8 mouse cellular contexts compared by ENCODE assay signal in the genomic region with DNA sequence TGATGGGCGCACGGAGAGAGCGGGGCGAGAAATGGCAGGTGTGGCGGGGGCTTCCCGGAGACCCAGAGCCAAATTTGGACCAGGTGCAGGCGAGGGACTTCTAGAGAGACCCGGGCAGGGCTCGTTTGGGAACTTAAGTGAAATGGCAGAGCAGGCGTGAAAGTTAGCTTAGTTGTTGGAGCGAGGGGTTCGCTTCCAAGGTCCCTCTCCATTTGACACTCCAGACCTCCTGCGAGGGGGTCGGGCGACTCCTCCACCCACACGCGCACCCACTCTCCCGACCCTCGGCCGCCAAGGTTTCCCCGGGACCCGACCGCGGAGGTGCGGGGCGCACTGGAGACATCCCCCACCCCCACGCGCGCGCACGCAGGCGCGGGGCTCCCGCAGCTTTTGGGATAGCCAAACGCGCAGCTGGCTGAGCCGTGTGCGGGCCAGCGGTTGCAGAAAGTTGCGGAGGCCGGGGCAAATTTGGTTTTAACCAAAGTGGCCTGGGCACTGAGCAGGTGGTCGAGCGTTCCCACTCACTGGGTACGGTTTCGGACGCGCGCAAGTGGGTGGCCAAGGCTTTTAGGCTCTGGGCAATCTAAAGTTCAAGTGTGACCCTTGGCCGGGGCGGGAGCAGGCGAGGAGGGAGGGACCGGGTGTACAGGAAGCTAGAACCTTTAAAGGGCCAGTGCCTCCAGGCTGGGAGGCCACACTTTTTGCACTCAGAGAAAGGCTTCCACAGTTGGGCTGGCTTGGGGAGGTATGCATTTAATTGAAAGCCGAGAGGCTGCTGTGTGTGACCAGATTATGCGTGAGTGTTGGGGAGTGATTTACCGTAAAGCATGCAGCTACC. TPM values are rescaled to one million over a fixed set of nuclear protein-coding genes. Genes with fewer than 3 reads are reported as not detected.
DNase-seq lines count a peak whose midpoint lies in the region; ATAC-seq and TF ChIP-seq lines count a peak whose summit lies in the region.

No protein-coding gene starts in this region.

- peaks cover 6% of the 10 kb centered on the region; the same call in 1 of the 2 replicates for H3K36me3 ChIP-seq in ES-Bruce4 (ENCODE audit: control insufficient read depth, insufficient read depth, low read length, poor library complexity, severe bottlenecking)
- H3K36me3 ChIP-seq in hindbrain, embryonic 12.5 days, result no peaks in the 10 kb centered on the region
- no peaks in the 10 kb centered on the region for H3K36me3 ChIP-seq in macrophage (ENCODE audit: inconsistent target)

- ATAC-seq in hindbrain, embryonic 12.5 days (ENCODE audit: low FRiP score), result no peak

- peak overlapping the region; percentile 98 for H3K9ac ChIP-seq in ES-Bruce4 (ENCODE audit: low read depth, poor library complexity, severe bottlenecking)
- H3K9ac ChIP-seq in hindbrain, embryonic 12.5 days, result peak overlapping the region; percentile 65

- H3K27ac ChIP-seq in ES-Bruce4 (ENCODE audit: insufficient read depth, low read length), result no peak overlapping the region
- H3K27ac ChIP-seq in hindbrain, embryonic 12.5 days, result no peak overlapping the region
- H3K27ac ChIP-seq in macrophage, result no peak overlapping the region

- no peaks in the 10 kb centered on the region for H3K27me3 ChIP-seq in ES-Bruce4 (ENCODE audit: control insufficient read depth, insufficient read depth, low read length, poor library complexity, severe bottlenecking)
- peaks cover 60% of the 10 kb centered on the region for H3K27me3 ChIP-seq in hindbrain, embryonic 12.5 days

- H3K4me2 ChIP-seq in hindbrain, embryonic 12.5 days (replicated peaks), result peak overlapping the region; percentile 94

- WGBS in hindbrain, embryonic 12.5 days, result under 1% methylated on average over 55 of the region's 55 CpGs
- under 1% methylated on average over 54 of the region's 55 CpGs for WGBS in macrophage (ENCODE audit: missing documents)

- peaks cover 34% of the 10 kb centered on the region; the same call in 1 of the 2 replicates for H3K79me2 ChIP-seq in macrophage (ENCODE audit: inconsistent target)

- TF ChIP-seq EP300 in ES-Bruce4 (IDR thresholded peaks at IDR 0.05; ENCODE audit: insufficient read depth, low read depth, low read length), result 0 out of 2 replicates have a peak, but pooled peaks have one; percentile 44

- peak; percentile 50 to 62 for DNase-seq in cerebellum, adult 18-20 months
- DNase-seq in frontal cortex, postnatal 10 days (ENCODE audit: low spot score in 2 of 2), result peak; percentile 31 to 45
- DNase-seq in layer of hippocampus, postnatal 36 days, result peak; percentile 38 to 46
- DNase-seq in right cerebral cortex, adult 2 months (ENCODE audit: low spot score in 2 of 2), result peak; percentile 31 to 48
- DNase-seq in urinary bladder, postnatal 10 days (ENCODE audit: low spot score), result peak; percentile 20

- no peaks in the 10 kb centered on the region for H3K4me1 ChIP-seq in ES-Bruce4 (ENCODE audit: control insufficient read depth, insufficient read depth, low read length)
- peaks cover 19% of the 10 kb centered on the region for H3K4me1 ChIP-seq in hindbrain, embryonic 12.5 days

- no peaks in the 10 kb centered on the region for H3K9me3 ChIP-seq in ES-Bruce4 (replicated peaks; ENCODE audit: control insufficient read depth, insufficient read depth, low read length, poor library complexity, severe bottlenecking)
- H3K9me3 ChIP-seq in hindbrain, embryonic 12.5 days (replicated peaks), result no peaks in the 10 kb centered on the region

- no peak for TF ChIP-seq POLR2A in ES-Bruce4 (IDR thresholded peaks at IDR 0.05; ENCODE audit: insufficient read depth, low read length)

- H3K4me3 ChIP-seq in ES-Bruce4 (ENCODE audit: low read depth, low read length), result peak overlapping the region; percentile 84
- peak overlapping the region; percentile 76 for H3K4me3 ChIP-seq in hindbrain, embryonic 12.5 days
- peak overlapping the region; percentile 45 for H3K4me3 ChIP-seq in macrophage (ENCODE audit: inconsistent target)

- TF ChIP-seq CTCF in ES-Bruce4 (IDR thresholded peaks at IDR 0.05; ENCODE audit: low read depth, low read length), result no peak

RNA-seq across cellular contexts. Expression of gene Foxo1, which starts 1.6 kb away (rescaled TPM):
- 22.9 and 23.8 TPM in 2 replicates for polyA plus RNA-seq in ES-Bruce4 (2011; ENCODE audit: insufficient read depth, insufficient read length, low read depth, missing spikeins)
- polyA plus RNA-seq in hindbrain, embryonic 12.5 days (2016; fragmentation: Nextera tagmentation; extraction: Ambion mirVana), result 5.7 and 6.2 TPM in 2 replicates
- 10 to 100 TPM; 21.7 to 24.2 TPM for total RNA-seq in layer of hippocampus, postnatal 36 days (2021)
- total RNA-seq in macrophage (2018; cell fraction: chromatin; rRNA removed), result 1 to 10 TPM; 1.4 to 7.5 (median 4.2) TPM
- 1 to 10 TPM; 2.6 to 6.7 (median 4.1) TPM for total RNA-seq in macrophage (2018; cell fraction: cytosol; rRNA removed)
- total RNA-seq in macrophage (2018; cell fraction: nucleus; rRNA removed), result 1 to 10 TPM; 1.7 to 9.2 (median 4.7) TPM
- polyA plus RNA-seq in macrophage (2018), result 3.0 to 4.8 TPM (median 3.3 TPM) in 3 replicates
